Mouse (Mus musculus) urinary bladder, postnatal 14 days (tissue): Measurements from ENCODE around the gene Pkp3.

Experiments used
- DNase-seq: peaks from one replicate; pipeline ENCODE4 v3.0.0; 2021; ENCODE audit warnings: low spot score

The Pkp3 gene

DNA sequence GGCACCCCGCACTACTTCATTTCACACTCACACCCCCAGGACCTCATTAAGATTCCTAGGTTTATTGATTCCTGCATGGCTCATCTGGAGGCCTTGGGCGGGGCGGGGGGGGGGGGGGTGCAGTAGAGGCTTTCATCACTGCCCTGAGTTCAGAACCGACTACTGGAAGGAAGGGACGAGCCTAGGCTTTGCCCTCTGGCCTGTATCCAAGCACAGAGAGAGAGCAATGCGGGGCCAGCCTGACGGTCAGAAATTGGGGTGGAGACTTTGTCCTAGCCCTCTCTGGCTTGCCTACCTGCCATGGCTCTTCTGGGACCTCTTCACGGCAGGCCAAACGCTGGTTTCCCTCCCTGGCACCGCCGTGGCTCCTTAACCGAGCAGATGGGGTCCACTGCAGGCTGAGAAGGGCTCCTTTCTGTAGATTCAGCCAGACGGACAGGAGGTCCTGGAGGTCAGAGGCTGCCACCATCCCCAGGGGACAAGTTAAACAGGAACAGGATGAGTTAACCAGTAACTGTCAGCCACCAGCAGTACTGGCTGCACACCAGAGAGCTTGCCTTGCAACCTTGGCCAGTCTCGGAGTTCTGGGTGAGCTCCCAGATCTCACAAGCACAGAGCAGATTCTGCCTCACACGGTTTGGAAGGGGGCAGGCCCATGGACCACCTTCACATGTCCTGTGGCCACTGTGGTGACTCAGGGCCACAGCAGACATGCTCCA, 16.6 kb downstream of the Pkp3 start:
- DNase-seq: no peak

DNA sequence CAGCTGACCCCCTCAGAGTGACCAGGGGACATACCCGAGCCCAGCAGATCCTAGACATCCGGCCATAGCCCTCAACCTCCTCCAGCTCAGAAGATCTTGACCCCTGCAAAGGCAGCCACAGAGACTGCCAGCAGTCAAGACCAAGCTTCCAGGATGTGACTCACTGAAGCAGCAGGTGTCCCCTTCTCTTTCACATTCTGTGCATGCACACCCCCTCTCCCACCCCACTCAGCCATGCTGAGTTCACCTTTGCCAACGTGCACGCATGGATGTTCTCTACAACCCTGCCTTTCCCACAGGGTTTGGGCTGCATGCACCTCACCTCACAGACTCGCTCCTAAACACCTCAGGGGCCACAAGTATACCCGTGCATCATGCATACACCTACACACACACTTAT, 18.0 kb downstream of the Pkp3 start:
- no peak for DNase-seq

DNA sequence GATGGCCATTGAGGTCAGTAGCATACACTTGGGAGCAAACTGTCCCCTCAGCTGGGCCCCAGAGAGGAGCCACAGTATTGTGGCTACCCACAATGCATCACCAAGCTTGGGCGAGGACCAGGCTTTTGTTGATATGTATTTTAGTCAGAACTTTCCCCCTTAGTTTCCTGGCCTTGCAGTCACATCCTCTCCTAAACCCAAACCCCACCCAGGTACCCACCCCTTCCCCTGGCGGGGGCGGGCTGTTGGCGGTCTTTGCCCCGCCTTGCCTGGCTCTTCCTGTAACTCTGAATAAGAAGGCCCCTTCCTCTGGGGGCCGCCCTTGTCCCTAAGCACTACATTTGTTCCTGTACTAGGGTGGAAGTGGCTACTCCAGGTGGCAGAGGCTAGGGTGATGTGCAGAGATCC, 18.6 kb downstream of the Pkp3 start:
- no peak for DNase-seq

DNA sequence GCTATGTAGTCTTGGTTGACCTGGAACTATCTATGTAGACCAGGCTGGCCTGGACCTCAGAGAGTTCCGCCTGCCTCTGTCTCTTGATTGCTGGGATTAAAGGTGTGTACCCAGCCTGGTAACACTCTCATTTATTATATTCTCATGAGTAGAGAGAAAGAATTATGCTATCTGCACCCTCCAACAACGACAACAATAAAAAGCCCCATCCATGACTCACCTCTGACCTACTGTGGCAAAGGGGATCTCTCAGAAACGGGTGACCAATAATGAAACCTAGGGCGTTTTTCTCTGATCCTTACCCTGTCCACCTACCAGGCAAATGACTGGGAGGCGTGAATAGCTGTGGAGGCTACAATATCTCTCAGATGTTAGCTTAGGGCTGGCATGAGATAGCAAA, 19.2 kb downstream of the Pkp3 start:
- no peak for DNase-seq

DNA sequence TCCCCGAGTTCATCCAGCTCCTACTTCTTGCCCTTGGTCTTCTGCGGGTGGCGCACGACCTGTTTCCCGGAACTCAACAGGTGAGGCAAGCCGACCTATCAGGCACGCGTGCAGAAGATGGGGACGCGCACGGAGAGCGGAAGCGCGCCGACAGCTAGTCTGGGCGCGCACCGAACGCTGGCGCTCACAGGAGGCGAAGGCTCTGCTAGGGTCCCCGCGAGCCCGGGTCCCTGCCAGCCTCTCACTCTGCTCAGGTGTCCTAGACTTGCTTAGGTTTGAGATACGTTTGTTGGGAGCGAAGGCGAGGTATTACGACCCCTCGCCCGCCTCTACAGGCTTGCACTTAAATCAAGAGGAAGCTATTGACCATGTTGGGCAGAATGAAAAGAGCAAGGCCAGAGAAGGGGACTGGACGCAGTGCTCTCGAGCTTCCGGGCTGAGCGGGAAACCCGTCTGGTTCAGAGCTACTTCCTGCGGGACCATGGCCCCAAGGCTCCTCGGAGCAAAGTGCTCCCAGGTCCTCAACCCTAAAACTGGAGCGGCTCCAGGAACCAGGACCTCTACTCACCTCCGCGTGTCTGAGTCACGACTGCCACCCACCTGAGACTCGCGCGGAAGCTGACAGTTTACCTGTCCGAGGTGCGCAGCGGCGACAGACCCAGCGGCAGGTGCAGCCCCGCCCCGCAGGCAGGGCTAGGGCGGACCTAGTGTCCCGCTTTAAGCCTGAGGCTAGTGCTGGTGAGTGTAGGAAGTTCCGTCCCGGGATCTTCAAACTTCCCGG, 22.1 kb downstream of the Pkp3 start, which contains the start of gene Sigirr:
Gene Sigirr (minus strand): TSS at position 662 of the 781 bp plus-strand sequence.
- peak; percentile 66 for DNase-seq

DNA sequence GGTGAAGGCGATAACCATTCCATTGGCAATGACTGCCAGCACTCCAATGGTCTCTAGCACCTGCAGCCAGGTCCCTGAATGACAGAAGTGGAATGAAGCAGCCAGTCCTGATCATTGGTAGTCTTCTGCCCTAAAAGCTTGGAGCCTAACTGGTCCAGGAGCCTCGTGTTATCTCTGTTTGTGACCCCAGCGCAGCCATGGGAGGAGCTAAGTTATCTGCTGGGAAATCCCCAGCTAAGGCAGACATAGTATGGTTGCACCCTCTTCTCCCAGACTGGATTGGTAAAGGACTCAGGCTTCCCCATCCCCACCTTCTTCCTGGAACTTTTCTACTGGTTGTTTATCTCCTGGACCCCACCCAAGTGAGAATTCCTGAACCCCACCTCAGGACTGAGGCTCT, 25.1 kb downstream of the Pkp3 start:
- DNase-seq: no peak

DNA sequence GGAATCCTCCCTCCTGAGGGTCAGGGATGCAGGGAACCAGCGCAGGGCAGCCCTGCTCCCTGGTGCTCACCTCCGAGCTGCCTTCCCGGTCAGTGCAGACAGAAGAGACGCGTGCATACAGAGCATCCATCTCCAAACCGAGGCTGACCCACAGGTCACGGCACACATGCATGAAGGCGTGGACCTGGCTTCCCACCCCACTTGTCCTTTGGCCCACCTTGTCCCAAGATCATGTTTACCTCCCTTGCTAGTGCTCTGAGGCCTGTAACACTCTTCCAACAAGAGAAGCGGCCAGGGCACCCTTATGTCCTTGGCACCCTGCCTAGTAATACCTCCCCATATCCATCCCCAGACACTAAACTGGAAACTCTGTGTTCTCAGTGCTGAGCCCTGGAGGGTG, 37.9 kb downstream of the Pkp3 start:
- no peak for DNase-seq

DNA sequence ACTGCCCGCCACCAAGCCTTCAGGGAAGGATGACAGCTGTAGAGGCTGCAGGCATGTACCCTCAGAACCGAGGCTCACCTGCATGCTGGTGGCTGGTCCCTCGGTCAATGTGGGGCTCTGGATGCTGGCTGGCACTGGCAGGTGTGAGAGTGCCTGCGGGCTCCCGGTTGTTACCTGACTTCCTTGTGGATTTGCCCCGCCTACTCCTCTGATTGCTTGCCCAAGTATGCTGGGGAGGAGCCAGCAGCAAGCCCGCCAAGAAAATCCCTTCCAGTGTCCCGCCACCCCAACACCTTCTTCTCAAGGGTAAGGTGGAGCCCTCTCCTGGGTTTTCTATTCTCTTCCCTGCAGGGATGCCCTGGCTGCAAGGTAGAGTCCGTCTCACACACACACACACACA, 39.6 kb downstream of the Pkp3 start, which contains the start of gene Ano9:
Gene Ano9 (minus strand): TSS at position 171 of the 400 bp plus-strand sequence.
- DNase-seq: peak; percentile 50

DNA sequence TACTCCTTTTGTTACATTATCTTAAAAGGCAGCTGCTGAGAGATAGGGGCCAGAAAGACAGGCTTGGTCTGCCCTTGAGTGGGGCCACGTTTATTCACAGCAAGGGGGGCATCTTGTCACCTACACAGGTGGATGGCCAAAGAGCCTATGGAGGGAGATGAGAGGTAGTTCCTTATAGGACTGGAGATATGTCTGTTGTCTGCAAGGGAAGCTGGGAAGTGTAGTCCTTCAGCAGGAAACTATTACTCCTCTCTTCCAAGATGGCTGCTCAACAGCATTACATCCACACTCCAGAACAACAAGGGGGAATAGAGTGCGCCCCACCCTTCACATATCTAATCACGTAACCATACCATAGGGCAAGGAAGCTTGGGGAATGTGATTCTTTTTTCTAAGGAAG, 41.5 kb downstream of the Pkp3 start:
- no peak for DNase-seq

DNA sequence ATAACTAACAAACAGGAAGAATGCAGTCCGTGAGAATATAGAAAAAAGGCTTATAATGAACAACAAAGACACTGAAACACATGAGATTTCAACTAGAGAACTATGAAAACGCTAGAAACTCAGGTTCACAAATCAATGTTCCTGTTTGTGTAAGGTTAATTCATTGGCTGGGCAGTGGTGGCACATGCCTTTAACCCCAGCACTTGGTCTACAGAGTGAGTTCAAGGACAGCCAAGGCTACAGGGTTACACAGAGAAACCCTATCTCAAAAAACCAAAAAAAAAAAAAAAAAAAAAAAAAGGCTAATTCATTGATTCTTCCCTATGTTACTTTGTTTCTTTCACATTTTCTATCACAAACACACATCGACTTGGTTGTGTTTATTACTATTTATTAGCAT, 42.6 kb downstream of the Pkp3 start:
- no peak for DNase-seq

DNA sequence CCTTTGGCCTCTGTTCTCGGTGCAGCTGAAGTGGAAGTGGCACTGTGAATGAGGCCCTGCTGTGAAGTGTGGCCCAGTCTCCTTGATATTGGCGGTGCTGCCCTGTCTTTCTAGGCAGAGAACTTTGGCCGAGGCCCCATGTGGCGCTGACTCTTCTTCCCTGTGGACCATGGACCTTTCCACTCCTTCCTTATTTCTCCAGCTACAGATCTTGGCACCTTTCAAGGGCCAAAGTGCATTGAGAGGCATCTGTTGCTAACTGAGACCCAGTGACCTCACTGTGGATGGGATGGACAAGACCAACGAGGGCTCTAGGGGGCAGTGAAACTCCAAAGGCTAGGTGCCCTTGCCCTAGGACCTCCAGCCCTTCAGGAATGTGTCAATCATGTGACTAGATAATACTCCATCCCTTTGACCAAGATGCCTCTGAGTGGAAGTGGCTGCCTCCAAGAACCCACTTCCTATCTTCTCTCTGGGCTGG, 43.1 kb downstream of the Pkp3 start:
- no peak for DNase-seq

DNA sequence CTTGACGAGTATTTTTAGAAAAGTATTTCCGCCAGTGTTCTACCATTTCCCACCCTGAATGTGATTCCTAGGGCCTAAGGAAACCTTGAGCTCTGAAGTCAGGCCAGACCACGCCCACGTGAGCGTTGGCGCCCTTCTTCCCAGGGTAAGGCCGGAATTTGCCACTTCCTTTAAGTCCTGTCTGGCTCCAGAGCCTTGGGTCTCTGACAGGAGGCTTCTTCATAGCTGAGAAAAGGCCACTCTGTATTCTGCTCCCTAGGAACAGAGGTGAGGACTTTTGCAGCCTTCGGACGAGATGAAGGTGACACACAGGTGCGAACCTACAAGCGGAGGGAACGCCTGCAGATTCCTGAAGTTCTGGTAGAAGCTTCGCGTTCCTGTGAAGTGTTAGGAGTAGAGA, 44.2 kb downstream of the Pkp3 start, which contains the start of gene Ptdss2:
Gene Ptdss2 (plus strand): TSS at position 138 of the 400 bp plus-strand sequence.
- DNase-seq: no peak

DNA sequence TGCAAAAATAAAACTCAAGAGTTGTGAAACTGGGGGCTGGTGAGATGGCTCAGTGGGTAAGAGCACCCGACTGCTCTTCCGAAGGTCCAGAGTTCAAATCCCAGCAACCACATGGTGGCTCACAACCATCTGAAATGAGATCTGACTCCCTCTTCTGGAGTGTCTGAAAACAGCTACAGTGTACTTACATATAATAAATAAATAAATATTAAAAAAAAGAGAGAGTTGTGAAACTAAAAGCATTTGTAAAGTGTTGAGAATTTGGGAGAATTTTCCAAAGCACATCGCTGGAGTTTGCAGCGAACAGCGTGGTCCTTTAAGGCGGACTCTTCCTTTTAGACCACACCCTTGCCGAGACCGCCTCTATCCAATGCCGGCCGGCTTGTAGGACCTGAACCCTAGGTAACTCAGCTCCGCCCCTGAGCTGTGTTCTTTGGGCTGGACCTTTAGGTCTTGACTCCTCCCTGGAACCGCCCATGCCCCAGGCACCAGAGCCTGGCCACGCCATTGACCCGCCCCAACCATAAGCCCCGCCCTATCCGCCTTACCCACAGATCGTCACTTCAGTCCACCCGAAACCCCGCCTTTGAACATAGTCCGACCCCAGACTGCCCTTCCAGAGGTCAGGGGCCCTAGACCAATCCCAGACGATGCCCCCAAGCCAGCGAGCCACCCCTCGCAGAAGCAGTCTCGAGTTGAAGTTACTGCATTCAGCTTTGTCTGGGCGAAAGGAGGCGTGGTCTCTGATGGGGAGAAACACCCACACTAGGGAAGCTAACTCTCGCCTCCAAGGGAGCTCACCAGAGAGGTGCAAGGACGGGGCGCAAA, 44.9 kb downstream of the Pkp3 start:
- peak; percentile 97 for DNase-seq

DNA sequence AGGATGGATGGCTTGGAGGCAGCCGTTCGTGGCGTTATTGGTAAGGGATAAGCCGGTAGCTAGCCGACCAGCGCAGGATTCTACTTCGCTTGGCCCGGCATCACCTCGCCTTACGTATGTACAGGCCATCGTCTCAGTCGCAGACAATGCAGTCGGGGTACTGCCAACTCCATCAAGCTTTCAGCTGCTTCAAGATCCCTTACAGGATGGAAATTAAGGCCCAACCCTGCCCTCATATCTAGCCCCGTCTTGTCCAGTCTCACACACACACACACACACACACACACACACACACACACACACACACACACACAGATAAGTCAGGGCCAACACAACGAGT, 45.5 kb downstream of the Pkp3 start:
- no peak for DNase-seq

DNA sequence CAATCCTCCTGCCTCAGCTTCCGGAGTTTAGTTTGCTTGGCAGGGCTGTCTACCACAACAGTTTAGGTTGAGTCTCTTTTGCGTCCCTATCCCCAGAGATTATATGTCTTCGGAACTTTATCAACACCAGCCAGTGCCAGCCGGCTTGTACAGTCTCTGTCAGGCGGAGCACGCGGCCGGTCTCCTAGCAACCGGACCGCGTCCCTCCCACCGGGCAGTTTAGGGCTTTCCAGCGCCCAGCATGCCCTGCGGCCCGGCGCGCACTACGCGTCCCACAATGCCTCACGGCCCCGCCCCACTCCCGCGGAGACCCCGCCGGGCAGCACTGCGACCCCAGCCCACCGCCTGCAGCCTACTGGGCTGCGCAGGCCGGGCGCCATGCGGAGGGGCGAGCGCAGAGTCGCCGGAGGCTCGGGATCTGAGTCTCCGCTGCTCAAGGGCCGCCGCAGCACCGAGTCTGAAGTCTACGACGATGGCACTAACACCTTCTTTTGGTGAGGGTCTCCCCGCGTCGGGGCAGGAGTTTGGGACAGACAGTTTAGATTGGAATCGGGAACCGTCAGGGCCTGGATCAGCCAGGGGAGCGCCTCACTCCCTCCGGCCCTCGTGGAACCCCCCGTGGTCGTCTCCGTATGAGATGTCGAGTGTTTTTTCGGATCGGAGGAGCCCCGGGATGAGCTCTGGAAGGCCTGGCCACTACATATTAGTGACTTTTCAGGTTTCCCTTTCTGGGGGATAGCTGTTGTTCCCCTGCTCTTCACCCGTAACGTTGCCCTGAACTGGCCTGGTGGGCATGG, 53.2 kb downstream of the Pkp3 start:
- peak; percentile 90 for DNase-seq

DNA sequence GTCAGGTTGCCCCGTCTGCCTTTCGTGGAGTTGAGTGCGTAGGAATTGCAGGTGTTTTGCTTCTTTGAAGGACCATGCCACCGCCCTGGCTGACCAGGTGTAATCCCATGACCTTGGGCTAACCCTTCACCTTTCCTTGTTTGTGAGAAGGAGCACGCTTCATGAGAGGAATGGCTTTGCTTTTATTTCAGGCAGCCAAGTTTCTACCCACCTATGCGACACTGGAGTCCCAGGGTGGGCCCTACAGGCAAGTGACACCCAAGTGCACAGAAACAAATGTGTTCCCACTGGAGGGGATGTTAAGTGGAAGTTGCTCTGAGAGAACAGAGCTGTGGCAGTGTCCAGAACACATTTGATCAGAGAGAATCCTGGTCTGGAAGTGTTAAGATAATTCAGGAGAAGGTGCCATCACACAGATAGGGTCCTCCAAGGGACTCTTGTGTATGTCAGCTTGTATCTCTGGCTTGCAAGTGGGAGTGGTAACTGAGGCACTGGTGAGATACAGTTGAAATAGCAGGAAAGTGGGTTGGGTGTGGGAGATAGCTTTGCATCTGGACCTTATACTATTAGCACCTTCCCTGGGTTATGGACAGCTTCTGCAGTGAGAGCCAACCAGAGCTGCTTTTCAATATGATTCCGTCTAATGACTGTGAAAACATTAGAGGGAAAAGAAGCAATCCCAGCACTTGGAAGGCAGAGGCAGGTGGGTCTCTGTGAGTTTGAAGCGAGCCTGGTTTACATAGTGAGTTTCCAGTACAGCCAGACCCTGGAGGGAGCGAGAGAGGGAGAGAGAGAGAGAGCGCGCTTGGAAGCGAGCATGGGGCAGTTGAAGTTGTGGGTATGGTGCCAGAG, 54.1 kb downstream of the Pkp3 start:
- no peak for DNase-seq
